Mouse (Mus musculus) gastrocnemius, postnatal 36 days (tissue): ENCODE data around the gene Gm4922. TPM values are rescaled to one million over a fixed set of nuclear protein-coding genes. Genes with fewer than 3 reads are reported as not detected.

Experiments used
- total RNA-seq, 2 experiments: library from RNA; stranded (reverse); gene quantifications; 2 replicates each; pipeline ENCODE4 v1.2.3; 2021

The Gm4922 gene
- total RNA-seq, 2 experiments from 2014 or later = not detected

Other genes starting within 250 kb of the Gm4922 start
- under 1 TPM; 0.61 to 0.86 TPM for gene Hebp2, start 240.7 kb downstream of the Gm4922 start, total RNA-seq
- under 1 TPM; 0.39 to 0.41 TPM for gene Arfgef3, start 42.8 kb downstream of the Gm4922 start, total RNA-seq
- 1 to 10 TPM; 1.3 to 1.6 TPM for gene Perp, start 58.2 kb upstream of the Gm4922 start, total RNA-seq
- gene Tnfaip3, start 228.9 kb upstream of the Gm4922 start, total RNA-seq = 1 to 10 TPM; 1.6 to 2.4 TPM